Mouse (Mus musculus) limb, embryonic 14.5 days (tissue): ENCODE measurements around the gene Abhd2. TPM values are rescaled to one million over a fixed set of nuclear protein-coding genes. Genes with fewer than 3 reads are reported as not detected.

ENCODE experiments used
- ATAC-seq: fragments of 200-750 bp; cut with Nextera tagmentation; 2 replicates; pipeline ENCODE4 v1.8.0; 2017; ENCODE audit warnings: low read depth, moderate number of reproducible peaks, moderate TSS enrichment; ENCODE audit not compliant: low FRiP score
- DNase-seq: peaks from one replicate; pipeline ENCODE4 v3.0.0-alpha.2; 2015; ENCODE audit warnings: low spot score
- H3K27ac ChIP-seq: fragments of 300-500 bp; sonication (generic); replicated peaks from 2 replicates; pipeline ENCODE4 v1.5.1; 2014; ENCODE audit warnings: low read depth, mild to moderate bottlenecking, low read length, moderate library complexity, mixed read lengths
- H3K27me3 ChIP-seq: fragments of 300-500 bp; sonication (generic); 2 replicates; pipeline ENCODE4 v1.6.1; 2014; ENCODE audit warnings: low read length, mixed read lengths; ENCODE audit not compliant: control insufficient read depth, insufficient read depth
- H3K36me3 ChIP-seq: fragments of 300-500 bp; sonication (generic); 2 replicates; pipeline ENCODE4 v1.6.1; 2014; ENCODE audit warnings: mild to moderate bottlenecking, low read length, moderate library complexity, mixed read lengths; ENCODE audit not compliant: control insufficient read depth, insufficient read depth
- H3K4me1 ChIP-seq: fragments of 300-500 bp; sonication (generic); 2 replicates; pipeline ENCODE4 v1.6.1; 2014; ENCODE audit warnings: antibody characterized with exemption, low read length, mixed read lengths; ENCODE audit not compliant: control insufficient read depth, insufficient read depth
- H3K4me2 ChIP-seq: fragments of 300-500 bp; sonication (generic); replicated peaks from 2 replicates; pipeline ENCODE4 v1.6.1; 2014; ENCODE audit warnings: low read depth, mild to moderate bottlenecking, low read length, moderate library complexity; ENCODE audit not compliant: severe bottlenecking
- H3K4me3 ChIP-seq: fragments of 300-500 bp; sonication (generic); replicated peaks from 2 replicates; pipeline ENCODE4 v1.5.1; 2014; ENCODE audit warnings: low read length
- H3K9ac ChIP-seq: fragments of 300-500 bp; sonication (generic); 2 replicates; pipeline ENCODE4 v1.6.1; 2014; ENCODE audit warnings: mild to moderate bottlenecking, low read depth, low read length, moderate library complexity; ENCODE audit not compliant: severe bottlenecking
- H3K9me3 ChIP-seq: fragments of 300-500 bp; sonication (generic); 2 replicates; pipeline ENCODE4 v1.6.1; 2016; ENCODE audit warnings: low read length; ENCODE audit not compliant: control insufficient read depth
- POLR2A ChIP-seq: fragments of 200-500 bp; IDR thresholded peaks from 2 replicates; pipeline ENCODE4 v1.8.0; 2012; ENCODE audit warnings: inconsistent platforms, mild to moderate bottlenecking, moderate library complexity, borderline replicate concordance; ENCODE audit not compliant: insufficient read depth, insufficient read length; ENCODE audit errors: extremely low read depth
- WGBS: fragments of 180-500 bp; shearing (Covaris S2); extraction: QIAGEN DNeasy Blood & Tissue Kit; methylation state at CpG from one replicate; pipeline ENCODE4 v1.1.7; 2014; 5-methylcytosine and 5-hydroxymethylcytosine counted together
- polyA plus RNA-seq, 2 experiments: library from polyadenylated mRNA; depleted of rRNA in 1 of 2; stranded (reverse) in 1 of 2; unstranded in 1 of 2; fragments of >200 nt; fragmentation: Nextera tagmentation in 1 of 2; extraction: Ambion mirVana in 1 of 2; gene quantifications; 2 replicates each; pipeline versions ENCODE4 v1.2.1 to v1.2.3; 2012 to 2014

Gene Abhd2
- polyA plus RNA-seq, 2 experiments = 7.8 to 10.9 TPM

DNA sequence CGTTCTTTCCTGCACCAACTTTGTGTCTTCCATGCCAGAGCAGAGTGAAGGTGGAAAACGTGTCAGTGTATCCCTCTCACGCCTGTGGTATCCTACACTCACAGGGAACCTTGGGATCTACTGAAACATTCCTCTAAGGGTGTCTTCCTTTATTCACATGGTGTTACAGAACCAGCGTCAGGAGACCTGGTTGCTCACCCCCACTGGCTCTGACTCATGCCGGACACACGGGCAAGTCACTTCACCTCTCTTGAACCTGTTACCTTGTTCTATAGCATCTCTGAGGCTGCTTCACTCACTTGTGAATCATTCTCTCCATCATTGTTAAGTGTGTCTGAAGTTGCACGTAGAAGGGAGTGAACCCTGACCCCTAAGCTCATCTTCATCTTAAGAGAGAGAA is 89.8 kb downstream of the Abhd2 start:
- H3K27me3 ChIP-seq = no peaks in the 10 kb centered on the region
- TF ChIP-seq POLR2A = no peak
- no peak overlapping the region for H3K4me3 ChIP-seq
- peaks cover 17% of the 10 kb centered on the region for H3K36me3 ChIP-seq
- no peak overlapping the region for H3K9ac ChIP-seq
- no peak overlapping the region for H3K4me2 ChIP-seq
- no peaks in the 10 kb centered on the region for H3K9me3 ChIP-seq
- H3K4me1 ChIP-seq = no peaks in the 10 kb centered on the region
- WGBS = 92% methylated on average over 7 of the region's 7 CpGs
- no peak overlapping the region for H3K27ac ChIP-seq
- DNase-seq (no peak), ATAC-seq (no peak)

DNA sequence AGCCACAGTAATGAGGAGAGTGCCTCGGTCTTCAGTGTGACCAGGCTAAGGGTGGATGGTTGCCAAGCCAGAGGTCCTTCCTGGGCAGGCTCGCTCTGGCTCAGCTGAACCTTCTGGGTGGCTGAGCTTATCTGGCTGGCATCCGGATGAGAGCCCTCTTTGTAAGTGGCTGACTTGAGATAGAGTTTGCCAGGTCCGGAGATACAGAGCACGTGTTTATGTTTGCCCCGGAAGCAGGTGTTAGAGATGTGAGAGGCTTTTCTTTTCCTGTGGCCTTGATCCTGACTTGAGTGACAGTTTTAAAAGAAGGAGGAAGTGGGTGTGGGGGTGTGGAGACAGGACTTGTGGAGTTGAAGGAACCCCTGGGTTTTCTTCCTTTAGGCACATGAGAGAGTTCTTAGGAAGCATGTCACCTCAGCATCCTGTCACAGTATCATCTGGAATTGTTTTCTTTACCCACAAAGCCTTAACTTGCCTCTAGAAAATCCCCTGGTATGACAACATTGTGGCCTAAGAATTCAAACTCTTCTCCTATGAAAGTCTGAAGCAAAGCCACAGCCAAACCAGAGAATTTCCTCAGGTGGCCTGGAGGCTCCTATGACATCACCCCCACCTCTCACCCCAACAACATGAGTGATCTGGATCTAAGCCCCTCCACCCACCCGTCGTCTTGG is 90.5 kb downstream of the Abhd2 start:
- TF ChIP-seq POLR2A = no peak
- Histone ChIP-seq H3K9me3 (no peaks in the 10 kb centered on the region), H3K27ac (no peak overlapping the region), H3K4me3 (no peak overlapping the region), H3K9ac (no peak overlapping the region), H3K4me2 (no peak overlapping the region), H3K36me3 (peaks cover 16% of the 10 kb centered on the region), H3K4me1 (no peaks in the 10 kb centered on the region), H3K27me3 (no peaks in the 10 kb centered on the region)
- 59% methylated on average over 8 of the region's 8 CpGs for WGBS
- DNase-seq = no peak
- no peak; the same call in 1 of the 2 replicates for ATAC-seq

DNA sequence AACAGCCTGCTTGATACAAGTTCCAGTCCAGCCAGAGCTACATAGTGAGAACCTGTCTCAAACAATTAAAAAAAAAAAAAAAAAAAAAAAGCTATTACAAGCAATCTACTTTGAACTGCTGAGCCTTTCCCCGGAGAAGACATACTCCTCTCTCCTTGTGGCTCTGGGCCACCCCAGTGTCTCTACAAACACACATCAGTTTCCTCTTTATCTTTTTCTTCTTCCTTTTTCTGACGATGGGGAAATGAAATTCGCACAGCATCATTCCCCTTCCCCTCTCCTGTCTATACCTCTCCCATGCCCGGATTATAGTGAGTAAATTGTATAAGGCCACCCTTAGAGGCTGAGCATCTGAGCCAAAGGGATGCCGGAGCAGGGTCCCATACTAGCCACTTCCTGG is 95.7 kb downstream of the Abhd2 start:
- Histone ChIP-seq H3K36me3 (no peaks in the 10 kb centered on the region), H3K9ac (no peak overlapping the region), H3K9me3 (no peaks in the 10 kb centered on the region), H3K4me2 (no peak overlapping the region), H3K4me3 (no peak overlapping the region), H3K4me1 (peaks cover 3% of the 10 kb centered on the region; the same call in 1 of the 2 replicates), H3K27ac (no peak overlapping the region), H3K27me3 (no peaks in the 10 kb centered on the region)
- no peak for ATAC-seq
- no peak for TF ChIP-seq POLR2A
- WGBS = 80% methylated on average over 5 of the region's 5 CpGs
- no peak for DNase-seq

DNA sequence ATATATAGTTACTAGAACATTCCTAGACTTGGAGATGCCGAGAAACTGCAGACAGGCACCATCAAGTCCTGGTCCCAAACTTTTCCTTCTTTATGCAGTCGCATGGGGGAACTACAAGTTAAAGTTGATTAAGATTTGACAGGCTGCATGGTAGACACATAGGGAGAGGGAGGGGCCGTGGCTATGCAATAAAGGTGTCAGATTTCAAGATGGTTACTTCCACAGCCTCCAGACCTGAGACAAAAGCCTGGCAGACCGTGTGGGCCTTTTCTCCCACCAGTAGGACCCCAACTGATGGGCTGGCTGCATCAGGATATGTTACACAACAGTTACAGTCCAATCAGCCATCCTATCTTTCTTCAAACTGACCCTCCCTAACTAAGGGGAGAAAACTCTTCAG is 96.4 kb downstream of the Abhd2 start:
- no peak for TF ChIP-seq POLR2A
- Histone ChIP-seq H3K4me3 (no peak overlapping the region), H3K9ac (no peak overlapping the region), H3K4me2 (no peak overlapping the region), H3K27ac (no peak overlapping the region), H3K9me3 (no peaks in the 10 kb centered on the region), H3K4me1 (peaks cover 3% of the 10 kb centered on the region; the same call in 1 of the 2 replicates), H3K27me3 (no peaks in the 10 kb centered on the region), H3K36me3 (no peaks in the 10 kb centered on the region)
- WGBS = 20% methylated on average over 4 of the region's 4 CpGs
- no peak for DNase-seq
- ATAC-seq = no peak

DNA sequence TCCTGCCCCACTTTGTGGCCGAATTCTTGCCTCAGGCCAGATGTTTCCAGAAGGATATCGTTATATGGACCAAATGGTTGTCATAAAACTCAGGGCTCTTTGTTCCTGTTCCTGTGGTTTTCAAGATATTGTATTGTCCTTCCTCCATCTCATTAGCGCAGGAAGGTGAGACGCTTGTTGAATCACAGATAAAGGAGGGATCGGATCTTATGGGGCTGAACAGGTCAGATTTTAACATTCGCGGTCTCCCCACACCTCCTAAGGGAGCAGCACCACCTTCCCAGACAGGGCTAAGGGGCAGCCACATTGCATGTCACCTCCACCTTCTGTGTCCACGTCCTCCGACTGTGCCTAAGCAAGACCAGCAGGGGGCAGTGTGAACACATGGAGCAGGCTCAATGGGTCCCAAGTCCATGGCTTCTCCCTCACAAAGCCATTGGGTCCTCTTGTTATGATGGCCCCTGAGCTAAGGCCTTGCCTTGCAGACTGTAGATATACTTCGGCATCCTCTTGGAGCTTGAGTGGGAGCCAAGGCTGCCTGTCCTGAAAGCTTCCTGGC is 98.4 kb downstream of the Abhd2 start:
- H3K9me3 ChIP-seq = no peaks in the 10 kb centered on the region
- peaks cover 3% of the 10 kb centered on the region; the same call in 1 of the 2 replicates for H3K4me1 ChIP-seq
- H3K27ac ChIP-seq = 0 out of 2 replicates have a peak overlapping the region, but pooled peaks have one; percentile 1
- TF ChIP-seq POLR2A = no peak
- H3K27me3 ChIP-seq = no peaks in the 10 kb centered on the region
- no peak overlapping the region for H3K9ac ChIP-seq
- peak; percentile 59 for ATAC-seq
- WGBS = 28% methylated on average over 10 of the region's 10 CpGs
- H3K4me2 ChIP-seq = no peak overlapping the region
- H3K36me3 ChIP-seq = no peaks in the 10 kb centered on the region
- no peak overlapping the region for H3K4me3 ChIP-seq
- peak; percentile 76 for DNase-seq

DNA sequence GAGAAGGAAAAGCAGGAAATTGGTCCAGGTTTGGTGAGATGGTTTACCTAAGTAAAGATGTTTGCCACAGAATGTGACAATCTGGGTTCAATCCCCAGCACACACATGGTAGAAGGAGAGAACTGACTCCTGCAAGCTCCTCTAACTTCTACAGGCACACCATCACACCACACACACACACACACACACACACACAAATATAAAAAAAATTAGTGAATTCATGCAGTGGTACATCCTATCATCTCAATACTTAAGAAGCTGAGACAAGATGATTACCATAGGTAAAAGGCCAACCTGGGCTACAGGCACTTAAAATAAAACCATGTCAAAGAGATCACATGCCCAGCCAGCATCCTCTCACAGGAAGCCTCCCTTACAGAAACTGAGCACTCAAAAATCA is 101.0 kb downstream of the Abhd2 start:
- no peaks in the 10 kb centered on the region for H3K9me3 ChIP-seq
- H3K36me3 ChIP-seq = no peaks in the 10 kb centered on the region
- no peak for TF ChIP-seq POLR2A
- H3K4me3 ChIP-seq = no peak overlapping the region
- ATAC-seq (no peak), DNase-seq (no peak)
- H3K4me2 ChIP-seq = no peak overlapping the region
- no peak overlapping the region for H3K27ac ChIP-seq
- H3K27me3 ChIP-seq = no peaks in the 10 kb centered on the region
- H3K9ac ChIP-seq = no peak overlapping the region
- peaks cover 3% of the 10 kb centered on the region; the same call in 1 of the 2 replicates for H3K4me1 ChIP-seq
